Mouse (Mus musculus): ENCODE data around the gene Tes3-ps. TPM values are rescaled to one million over a fixed set of nuclear protein-coding genes. Genes with fewer than 3 reads are reported as not detected.
A peak's percentile ranks its signal among the peaks of the same experiment; 100 is the strongest.

Tes3-ps gene
- 1.2 and 1.5 TPM in 2 replicates for polyA plus RNA-seq (2014; fragmentation: Nextera tagmentation; extraction: Ambion mirVana)

GRCm38 (mm10) chr13:49492376-49493368 is at the start of gene Tes3-ps:
TSS of gene Tes3-ps (plus strand) at chr13:49493318.
- no peak within 1 kb of the TSS for H3K9ac ChIP-seq (ENCODE audit: low read length)
- no peak within 1 kb of the TSS for H3K4me3 ChIP-seq (ENCODE audit: low read depth, low read length)
- H3K4me1 ChIP-seq (replicated peaks; ENCODE audit: control insufficient read depth, insufficient read depth, low read length): no peaks in the 10 kb centered on the region
- H3K9me3 ChIP-seq (ENCODE audit: control insufficient read depth, low read length): no peaks in the 10 kb centered on the region
- no peak within 1 kb of the TSS for H3K4me2 ChIP-seq (ENCODE audit: low read depth, low read length, severe bottlenecking)
- H3K27ac ChIP-seq (ENCODE audit: low read depth, low read length): no peak within 1 kb of the TSS
- ATAC-seq (replicated peaks; ENCODE audit: low FRiP score) (no peak), DNase-seq (ENCODE audit: low spot score) (no peak)
- WGBS: 79% methylated on average over 6 of the region's 6 CpGs
- H3K36me3 ChIP-seq (ENCODE audit: control insufficient read depth, insufficient read depth, low read length): no peaks in the 10 kb centered on the region
- no peaks in the 10 kb centered on the region for H3K27me3 ChIP-seq (ENCODE audit: control insufficient read depth, insufficient read depth, low read length)

- 95% methylated on average over 6 of the region's 6 CpGs for WGBS
Observed at GRCm38 (mm10) chr13:49444451-49444850, 48.7 kb upstream of the Tes3-ps start.

GRCm38 (mm10) chr13:49449318-49449749 is 43.8 kb upstream of the Tes3-ps start:
- no peaks in the 10 kb centered on the region; the same call in 1 of the 2 replicates for H3K36me3 ChIP-seq (ENCODE audit: control insufficient read depth, insufficient read depth, low read length)
- H3K4me3 ChIP-seq (ENCODE audit: low read depth, low read length): no peak overlapping the region
- no peak overlapping the region for H3K4me2 ChIP-seq (ENCODE audit: low read depth, low read length, severe bottlenecking)
- H3K9me3 ChIP-seq (ENCODE audit: control insufficient read depth, low read length): no peaks in the 10 kb centered on the region
- no peak overlapping the region for H3K9ac ChIP-seq (ENCODE audit: low read length)
- H3K27me3 ChIP-seq (ENCODE audit: control insufficient read depth, insufficient read depth, low read length): no peaks in the 10 kb centered on the region
- WGBS: 53% methylated on average over 5 of the region's 5 CpGs
- peak; percentile 58; the same call in 1 of the 2 replicates for ATAC-seq (replicated peaks; ENCODE audit: low FRiP score)
- no peaks in the 10 kb centered on the region for H3K4me1 ChIP-seq (replicated peaks; ENCODE audit: control insufficient read depth, insufficient read depth, low read length)
- no peak overlapping the region for H3K27ac ChIP-seq (ENCODE audit: low read depth, low read length)
- DNase-seq (ENCODE audit: low spot score): peak; percentile 88

More at GRCm38 (mm10) chr13:49444451-49444850, 48.7 kb upstream of the Tes3-ps start:
- Histone ChIP-seq H3K27ac (ENCODE audit: low read depth, low read length) (no peak overlapping the region), H3K4me1 (replicated peaks; ENCODE audit: control insufficient read depth, insufficient read depth, low read length) (no peaks in the 10 kb centered on the region), H3K36me3 (ENCODE audit: control insufficient read depth, insufficient read depth, low read length) (no peaks in the 10 kb centered on the region; the same call in 1 of the 2 replicates), H3K9me3 (ENCODE audit: control insufficient read depth, low read length) (no peaks in the 10 kb centered on the region), H3K4me2 (ENCODE audit: low read depth, low read length, severe bottlenecking) (no peak overlapping the region), H3K27me3 (ENCODE audit: control insufficient read depth, insufficient read depth, low read length) (no peaks in the 10 kb centered on the region), H3K4me3 (ENCODE audit: low read depth, low read length) (no peak overlapping the region), H3K9ac (ENCODE audit: low read length) (no peak overlapping the region)
- DNase-seq (ENCODE audit: low spot score): no peak
- no peak for ATAC-seq (replicated peaks; ENCODE audit: low FRiP score)

GRCm38 (mm10) chr13:49460276-49460675 is 32.8 kb upstream of the Tes3-ps start:
- whole genome bisulfite sequencing: 90% methylated on average over 4 of the region's 4 CpGs
- H3K27ac ChIP-seq (ENCODE audit: low read depth, low read length): no peak overlapping the region
- H3K36me3 ChIP-seq (ENCODE audit: control insufficient read depth, insufficient read depth, low read length): peaks cover 2% of the 10 kb centered on the region; the same call in 1 of the 2 replicates

GRCm38 (mm10) chr13:49460692-49461414 is 32.3 kb upstream of the Tes3-ps start:
- WGBS: 89% methylated on average over 5 of the region's 5 CpGs
- Histone ChIP-seq H3K4me1 (replicated peaks; ENCODE audit: control insufficient read depth, insufficient read depth, low read length) (no peaks in the 10 kb centered on the region), H3K27ac (ENCODE audit: low read depth, low read length) (no peak overlapping the region), H3K27me3 (ENCODE audit: control insufficient read depth, insufficient read depth, low read length) (no peaks in the 10 kb centered on the region), H3K4me2 (ENCODE audit: low read depth, low read length, severe bottlenecking) (no peak overlapping the region), H3K4me3 (ENCODE audit: low read depth, low read length) (no peak overlapping the region), H3K36me3 (ENCODE audit: control insufficient read depth, insufficient read depth, low read length) (peaks cover 2% of the 10 kb centered on the region; the same call in 1 of the 2 replicates), H3K9ac (ENCODE audit: low read length) (no peak overlapping the region), H3K9me3 (ENCODE audit: control insufficient read depth, low read length) (no peaks in the 10 kb centered on the region)
- DNase-seq (ENCODE audit: low spot score): peak; percentile 19
- ATAC-seq (replicated peaks; ENCODE audit: low FRiP score): no peak

More at GRCm38 (mm10) chr13:49460276-49460675, 32.8 kb upstream of the Tes3-ps start:
- no peak overlapping the region for H3K4me2 ChIP-seq (ENCODE audit: low read depth, low read length, severe bottlenecking)
- H3K9ac ChIP-seq (ENCODE audit: low read length): no peak overlapping the region
- no peak overlapping the region for H3K4me3 ChIP-seq (ENCODE audit: low read depth, low read length)
- H3K4me1 ChIP-seq (replicated peaks; ENCODE audit: control insufficient read depth, insufficient read depth, low read length): no peaks in the 10 kb centered on the region
- H3K9me3 ChIP-seq (ENCODE audit: control insufficient read depth, low read length): no peaks in the 10 kb centered on the region
- H3K27me3 ChIP-seq (ENCODE audit: control insufficient read depth, insufficient read depth, low read length): no peaks in the 10 kb centered on the region
- DNase-seq (ENCODE audit: low spot score) (peak; percentile 26), ATAC-seq (replicated peaks; ENCODE audit: low FRiP score) (no peak)

GRCm38 (mm10) chr13:49461458-49462132 is 31.5 kb upstream of the Tes3-ps start:
- Histone ChIP-seq H3K9ac (ENCODE audit: low read length) (no peak overlapping the region), H3K4me2 (ENCODE audit: low read depth, low read length, severe bottlenecking) (no peak overlapping the region), H3K4me1 (replicated peaks; ENCODE audit: control insufficient read depth, insufficient read depth, low read length) (no peaks in the 10 kb centered on the region), H3K27ac (ENCODE audit: low read depth, low read length) (no peak overlapping the region), H3K4me3 (ENCODE audit: low read depth, low read length) (no peak overlapping the region), H3K27me3 (ENCODE audit: control insufficient read depth, insufficient read depth, low read length) (no peaks in the 10 kb centered on the region), H3K9me3 (ENCODE audit: control insufficient read depth, low read length) (no peaks in the 10 kb centered on the region), H3K36me3 (ENCODE audit: control insufficient read depth, insufficient read depth, low read length) (peaks cover 2% of the 10 kb centered on the region; the same call in 1 of the 2 replicates)
- ATAC-seq (replicated peaks; ENCODE audit: low FRiP score): no peak
- DNase-seq (ENCODE audit: low spot score): peak; percentile 22
- WGBS: 86% methylated on average over 15 of the region's 15 CpGs

GRCm38 (mm10) chr13:49462921-49463320 is 30.2 kb upstream of the Tes3-ps start:
- H3K27ac ChIP-seq (ENCODE audit: low read depth, low read length): no peak overlapping the region
- no peaks in the 10 kb centered on the region for H3K27me3 ChIP-seq (ENCODE audit: control insufficient read depth, insufficient read depth, low read length)
- H3K9me3 ChIP-seq (ENCODE audit: control insufficient read depth, low read length): no peaks in the 10 kb centered on the region
- H3K4me1 ChIP-seq (replicated peaks; ENCODE audit: control insufficient read depth, insufficient read depth, low read length): no peaks in the 10 kb centered on the region
- ATAC-seq (replicated peaks; ENCODE audit: low FRiP score) (no peak), DNase-seq (ENCODE audit: low spot score) (no peak)
- 99% methylated on average over 2 of the region's 2 CpGs for WGBS
- H3K4me3 ChIP-seq (ENCODE audit: low read depth, low read length): no peak overlapping the region
- H3K9ac ChIP-seq (ENCODE audit: low read length): no peak overlapping the region
- H3K36me3 ChIP-seq (ENCODE audit: control insufficient read depth, insufficient read depth, low read length): peaks cover 2% of the 10 kb centered on the region; the same call in 1 of the 2 replicates
- H3K4me2 ChIP-seq (ENCODE audit: low read depth, low read length, severe bottlenecking): no peak overlapping the region

GRCm38 (mm10) chr13:49465875-49466274 is 27.2 kb upstream of the Tes3-ps start:
- Histone ChIP-seq H3K9ac (ENCODE audit: low read length) (no peak overlapping the region), H3K9me3 (ENCODE audit: control insufficient read depth, low read length) (no peaks in the 10 kb centered on the region), H3K4me2 (ENCODE audit: low read depth, low read length, severe bottlenecking) (no peak overlapping the region), H3K27me3 (ENCODE audit: control insufficient read depth, insufficient read depth, low read length) (no peaks in the 10 kb centered on the region), H3K4me1 (replicated peaks; ENCODE audit: control insufficient read depth, insufficient read depth, low read length) (no peaks in the 10 kb centered on the region), H3K27ac (ENCODE audit: low read depth, low read length) (no peak overlapping the region), H3K36me3 (ENCODE audit: control insufficient read depth, insufficient read depth, low read length) (peaks cover 2% of the 10 kb centered on the region; the same call in 1 of the 2 replicates), H3K4me3 (ENCODE audit: low read depth, low read length) (no peak overlapping the region)
- 96% methylated on average over 4 of the region's 4 CpGs for WGBS
- DNase-seq (ENCODE audit: low spot score): no peak
- no peak for ATAC-seq (replicated peaks; ENCODE audit: low FRiP score)
